Mouse (Mus musculus): ENCODE measurements around the gene Slc19a1. TPM values are rescaled to one million over a fixed set of nuclear protein-coding genes. Genes with fewer than 3 reads are reported as not detected.

Gene Slc19a1
- polyA plus RNA-seq, 1 experiment from 2014 or later = 45.2 TPM

- Histone ChIP-seq H3K27ac (ENCODE audit: low read depth) (no peak overlapping the region), H3K27me3 (replicated peaks; ENCODE audit: control insufficient read depth, insufficient read depth, low read length) (no peaks in the 10 kb centered on the region), H3K9ac (ENCODE audit: low read length) (no peak overlapping the region), H3K4me3 (ENCODE audit: low read depth, low read length) (no peak overlapping the region), H3K4me1 (replicated peaks; ENCODE audit: control insufficient read depth, insufficient read depth, low read length) (peaks cover 13% of the 10 kb centered on the region), H3K36me3 (ENCODE audit: control insufficient read depth, insufficient read depth, low read length) (no peaks in the 10 kb centered on the region), H3K4me2 (ENCODE audit: low read length) (no peak overlapping the region), H3K9me3 (ENCODE audit: control insufficient read depth, low read length) (no peaks in the 10 kb centered on the region)
- no peak for DNase-seq (ENCODE audit: low spot score)
- ATAC-seq (replicated peaks; ENCODE audit: low FRiP score, low TSS enrichment, low read depth) = no peak
Observed at GRCm38 (mm10) chr10:77093817-77094216, 61.8 kb downstream of the Slc19a1 start.

- ATAC-seq (replicated peaks; ENCODE audit: low FRiP score, low TSS enrichment, low read depth) = no peak
Observed at GRCm38 (mm10) chr10:77095666-77096065, 63.6 kb downstream of the Slc19a1 start.

GRCm38 (mm10) chr10:77097006-77097889 is 65.2 kb downstream of the Slc19a1 start:
- H3K36me3 ChIP-seq (ENCODE audit: control insufficient read depth, insufficient read depth, low read length) = no peaks in the 10 kb centered on the region
- 64% methylated on average over 12 of the region's 12 CpGs for WGBS
- no peaks in the 10 kb centered on the region for H3K27me3 ChIP-seq (replicated peaks; ENCODE audit: control insufficient read depth, insufficient read depth, low read length)
- ATAC-seq (replicated peaks; ENCODE audit: low FRiP score, low TSS enrichment, low read depth) = no peak
- no peaks in the 10 kb centered on the region for H3K9me3 ChIP-seq (ENCODE audit: control insufficient read depth, low read length)
- peaks cover 10% of the 10 kb centered on the region for H3K4me1 ChIP-seq (replicated peaks; ENCODE audit: control insufficient read depth, insufficient read depth, low read length)
- H3K4me3 ChIP-seq (ENCODE audit: low read depth, low read length) = no peak overlapping the region
- no peak for DNase-seq (ENCODE audit: low spot score)
- H3K9ac ChIP-seq (ENCODE audit: low read length) = no peak overlapping the region
- no peak overlapping the region for H3K4me2 ChIP-seq (ENCODE audit: low read length)
- H3K27ac ChIP-seq (ENCODE audit: low read depth) = no peak overlapping the region

More at GRCm38 (mm10) chr10:77095666-77096065, 63.6 kb downstream of the Slc19a1 start:
- no peak for DNase-seq (ENCODE audit: low spot score)
- Histone ChIP-seq H3K4me3 (ENCODE audit: low read depth, low read length) (no peak overlapping the region), H3K27ac (ENCODE audit: low read depth) (no peak overlapping the region), H3K4me1 (replicated peaks; ENCODE audit: control insufficient read depth, insufficient read depth, low read length) (peaks cover 10% of the 10 kb centered on the region), H3K36me3 (ENCODE audit: control insufficient read depth, insufficient read depth, low read length) (no peaks in the 10 kb centered on the region), H3K9ac (ENCODE audit: low read length) (no peak overlapping the region), H3K9me3 (ENCODE audit: control insufficient read depth, low read length) (no peaks in the 10 kb centered on the region), H3K4me2 (ENCODE audit: low read length) (no peak overlapping the region), H3K27me3 (replicated peaks; ENCODE audit: control insufficient read depth, insufficient read depth, low read length) (no peaks in the 10 kb centered on the region)
- 86% methylated on average over 3 of the region's 3 CpGs for WGBS

- no peak for DNase-seq (ENCODE audit: low spot score)
- Histone ChIP-seq H3K9ac (ENCODE audit: low read length) (no peak overlapping the region), H3K4me3 (ENCODE audit: low read depth, low read length) (no peak overlapping the region), H3K4me1 (replicated peaks; ENCODE audit: control insufficient read depth, insufficient read depth, low read length) (peaks cover 10% of the 10 kb centered on the region), H3K27me3 (replicated peaks; ENCODE audit: control insufficient read depth, insufficient read depth, low read length) (no peaks in the 10 kb centered on the region), H3K36me3 (ENCODE audit: control insufficient read depth, insufficient read depth, low read length) (no peaks in the 10 kb centered on the region), H3K27ac (ENCODE audit: low read depth) (no peak overlapping the region), H3K4me2 (ENCODE audit: low read length) (no peak overlapping the region), H3K9me3 (ENCODE audit: control insufficient read depth, low read length) (no peaks in the 10 kb centered on the region)
- ATAC-seq (replicated peaks; ENCODE audit: low FRiP score, low TSS enrichment, low read depth) = no peak
- 79% methylated on average over 4 of the region's 4 CpGs for WGBS
Observed at GRCm38 (mm10) chr10:77097890-77098200, 65.8 kb downstream of the Slc19a1 start.

- Histone ChIP-seq H3K9ac (ENCODE audit: low read length) (no peak overlapping the region), H3K4me3 (ENCODE audit: low read depth, low read length) (no peak overlapping the region), H3K27me3 (replicated peaks; ENCODE audit: control insufficient read depth, insufficient read depth, low read length) (no peaks in the 10 kb centered on the region), H3K4me1 (replicated peaks; ENCODE audit: control insufficient read depth, insufficient read depth, low read length) (peaks cover 10% of the 10 kb centered on the region), H3K36me3 (ENCODE audit: control insufficient read depth, insufficient read depth, low read length) (no peaks in the 10 kb centered on the region), H3K4me2 (ENCODE audit: low read length) (no peak overlapping the region), H3K9me3 (ENCODE audit: control insufficient read depth, low read length) (no peaks in the 10 kb centered on the region), H3K27ac (ENCODE audit: low read depth) (no peak overlapping the region)
- ATAC-seq (replicated peaks; ENCODE audit: low FRiP score, low TSS enrichment, low read depth) (no peak), DNase-seq (ENCODE audit: low spot score) (no peak)
- 83% methylated on average over 2 of the region's 2 CpGs for WGBS
Observed at GRCm38 (mm10) chr10:77098619-77099018, 66.6 kb downstream of the Slc19a1 start.

GRCm38 (mm10) chr10:77099777-77100176 is 67.7 kb downstream of the Slc19a1 start:
- no peaks in the 10 kb centered on the region for H3K27me3 ChIP-seq (replicated peaks; ENCODE audit: control insufficient read depth, insufficient read depth, low read length)
- ATAC-seq (replicated peaks; ENCODE audit: low FRiP score, low TSS enrichment, low read depth) (no peak), DNase-seq (ENCODE audit: low spot score) (no peak)
- H3K36me3 ChIP-seq (ENCODE audit: control insufficient read depth, insufficient read depth, low read length) = no peaks in the 10 kb centered on the region
- H3K4me1 ChIP-seq (replicated peaks; ENCODE audit: control insufficient read depth, insufficient read depth, low read length) = peaks cover 13% of the 10 kb centered on the region
- no peak overlapping the region for H3K4me3 ChIP-seq (ENCODE audit: low read depth, low read length)
- H3K27ac ChIP-seq (ENCODE audit: low read depth) = no peak overlapping the region
- WGBS = 88% methylated on average over 4 of the region's 4 CpGs
- H3K4me2 ChIP-seq (ENCODE audit: low read length) = no peak overlapping the region
- H3K9ac ChIP-seq (ENCODE audit: low read length) = no peak overlapping the region
- no peaks in the 10 kb centered on the region for H3K9me3 ChIP-seq (ENCODE audit: control insufficient read depth, low read length)

- WGBS = 38% methylated on average over 8 of the region's 8 CpGs
- no peak overlapping the region for H3K4me3 ChIP-seq (ENCODE audit: low read depth, low read length)
- 0 out of 2 replicates have a peak, but pooled peaks cover 2% of the 10 kb centered on the region for H3K4me1 ChIP-seq (replicated peaks; ENCODE audit: control insufficient read depth, insufficient read depth, low read length)
- DNase-seq (ENCODE audit: low spot score) (no peak), ATAC-seq (replicated peaks; ENCODE audit: low FRiP score, low TSS enrichment, low read depth) (no peak)
- H3K4me2 ChIP-seq (ENCODE audit: low read length) = no peak overlapping the region
- no peaks in the 10 kb centered on the region for H3K36me3 ChIP-seq (ENCODE audit: control insufficient read depth, insufficient read depth, low read length)
- H3K9ac ChIP-seq (ENCODE audit: low read length) = no peak overlapping the region
- H3K27ac ChIP-seq (ENCODE audit: low read depth) = no peak overlapping the region
- H3K9me3 ChIP-seq (ENCODE audit: control insufficient read depth, low read length) = no peaks in the 10 kb centered on the region
- H3K27me3 ChIP-seq (replicated peaks; ENCODE audit: control insufficient read depth, insufficient read depth, low read length) = no peaks in the 10 kb centered on the region
Observed at GRCm38 (mm10) chr10:77103689-77104088, 71.6 kb downstream of the Slc19a1 start.

GRCm38 (mm10) chr10:77104327-77104726 is 72.3 kb downstream of the Slc19a1 start:
- H3K4me2 ChIP-seq (ENCODE audit: low read length) = no peak overlapping the region
- H3K9ac ChIP-seq (ENCODE audit: low read length) = no peak overlapping the region

GRCm38 (mm10) chr10:77108106-77108505 is 76.1 kb downstream of the Slc19a1 start:
- Histone ChIP-seq H3K9ac (ENCODE audit: low read length) (no peak overlapping the region), H3K4me2 (ENCODE audit: low read length) (no peak overlapping the region), H3K9me3 (ENCODE audit: control insufficient read depth, low read length) (no peaks in the 10 kb centered on the region), H3K4me3 (ENCODE audit: low read depth, low read length) (no peak overlapping the region), H3K27ac (ENCODE audit: low read depth) (no peak overlapping the region), H3K4me1 (replicated peaks; ENCODE audit: control insufficient read depth, insufficient read depth, low read length) (peaks cover 12% of the 10 kb centered on the region), H3K36me3 (ENCODE audit: control insufficient read depth, insufficient read depth, low read length) (no peaks in the 10 kb centered on the region), H3K27me3 (replicated peaks; ENCODE audit: control insufficient read depth, insufficient read depth, low read length) (no peaks in the 10 kb centered on the region)
- ATAC-seq (replicated peaks; ENCODE audit: low FRiP score, low TSS enrichment, low read depth) (no peak), DNase-seq (ENCODE audit: low spot score) (no peak)
- 75% methylated on average over 4 of the region's 4 CpGs for WGBS

More at GRCm38 (mm10) chr10:77104327-77104726, 72.3 kb downstream of the Slc19a1 start:
- H3K4me3 ChIP-seq (ENCODE audit: low read depth, low read length) = no peak overlapping the region
- H3K27me3 ChIP-seq (replicated peaks; ENCODE audit: control insufficient read depth, insufficient read depth, low read length) = no peaks in the 10 kb centered on the region
- no peaks in the 10 kb centered on the region for H3K9me3 ChIP-seq (ENCODE audit: control insufficient read depth, low read length)
- DNase-seq (ENCODE audit: low spot score) = no peak
- no peak overlapping the region for H3K27ac ChIP-seq (ENCODE audit: low read depth)
- H3K4me1 ChIP-seq (replicated peaks; ENCODE audit: control insufficient read depth, insufficient read depth, low read length) = 0 out of 2 replicates have a peak, but pooled peaks cover 2% of the 10 kb centered on the region
- no peak for ATAC-seq (replicated peaks; ENCODE audit: low FRiP score, low TSS enrichment, low read depth)
- no peaks in the 10 kb centered on the region for H3K36me3 ChIP-seq (ENCODE audit: control insufficient read depth, insufficient read depth, low read length)

Data from intestine, embryonic 14.5 days (tissue).